Mouse (Mus musculus) liver, embryonic 16.5 days (tissue): ENCODE measurements around the gene Ppm1l. TPM values are rescaled to one million over a fixed set of nuclear protein-coding genes. Genes with fewer than 3 reads are reported as not detected.
A peak's percentile ranks its signal among the peaks of the same experiment; 100 is the strongest.

Experiments
- ATAC-seq: fragments of 200-750 bp; cut with Nextera tagmentation; 2 replicates; pipeline ENCODE4 v1.8.0; 2017; ENCODE audit warnings: low read depth, mild to moderate bottlenecking, moderate number of reproducible peaks, moderate library complexity
- H3K27ac ChIP-seq: fragments of 300-500 bp; sonication (generic); 2 replicates; pipeline ENCODE4 v1.5.1; 2014; ENCODE audit warnings: mild to moderate bottlenecking, low read length
- H3K27me3 ChIP-seq: fragments of 300-500 bp; sonication (generic); 2 replicates; pipeline ENCODE4 v1.6.1; 2014; ENCODE audit warnings: low read depth, low read length, mixed read lengths; ENCODE audit not compliant: control insufficient read depth, insufficient read depth
- H3K36me3 ChIP-seq: fragments of 300-500 bp; sonication (generic); 2 replicates; pipeline ENCODE4 v1.6.1; 2014; ENCODE audit warnings: mild to moderate bottlenecking; ENCODE audit not compliant: control insufficient read depth, insufficient read depth
- H3K4me1 ChIP-seq: fragments of 300-500 bp; sonication (generic); 2 replicates; pipeline ENCODE4 v1.6.1; 2014; ENCODE audit warnings: low read depth, low read length, mixed read lengths; ENCODE audit not compliant: control insufficient read depth
- H3K4me2 ChIP-seq: fragments of 300-500 bp; sonication (generic); 2 replicates; pipeline ENCODE4 v1.6.1; 2014; ENCODE audit warnings: low read depth, low read length, mixed read lengths
- H3K4me3 ChIP-seq: fragments of 300-500 bp; sonication (generic); 2 replicates; pipeline ENCODE4 v1.5.1; 2014; ENCODE audit warnings: low read depth, mild to moderate bottlenecking, low read length
- H3K9ac ChIP-seq: fragments of 300-500 bp; sonication (generic); 2 replicates; pipeline ENCODE4 v1.6.1; 2014; ENCODE audit warnings: low read depth, low read length
- H3K9me3 ChIP-seq: fragments of 300-500 bp; sonication (generic); replicated peaks from 2 replicates; pipeline ENCODE4 v1.6.1; 2016; ENCODE audit warnings: low read length; ENCODE audit not compliant: control insufficient read depth
- WGBS: fragments of 180-500 bp; shearing (Covaris S2); extraction: QIAGEN DNeasy Blood & Tissue Kit; methylation state at CpG from one replicate; pipeline ENCODE4 v1.1.7; 2014; ENCODE audit not compliant: insufficient replicate concordance; 5-methylcytosine and 5-hydroxymethylcytosine counted together
- polyA plus RNA-seq: library from polyadenylated mRNA; unstranded; fragments of >200 nt; fragmentation: Nextera tagmentation; extraction: Ambion mirVana; gene quantifications from 2 replicates; pipeline ENCODE4 v1.2.1, GENCODE M21; 2015

Gene Ppm1l
- polyA plus RNA-seq, 1 experiment from 2014 or later = 4.6 TPM

DNA sequence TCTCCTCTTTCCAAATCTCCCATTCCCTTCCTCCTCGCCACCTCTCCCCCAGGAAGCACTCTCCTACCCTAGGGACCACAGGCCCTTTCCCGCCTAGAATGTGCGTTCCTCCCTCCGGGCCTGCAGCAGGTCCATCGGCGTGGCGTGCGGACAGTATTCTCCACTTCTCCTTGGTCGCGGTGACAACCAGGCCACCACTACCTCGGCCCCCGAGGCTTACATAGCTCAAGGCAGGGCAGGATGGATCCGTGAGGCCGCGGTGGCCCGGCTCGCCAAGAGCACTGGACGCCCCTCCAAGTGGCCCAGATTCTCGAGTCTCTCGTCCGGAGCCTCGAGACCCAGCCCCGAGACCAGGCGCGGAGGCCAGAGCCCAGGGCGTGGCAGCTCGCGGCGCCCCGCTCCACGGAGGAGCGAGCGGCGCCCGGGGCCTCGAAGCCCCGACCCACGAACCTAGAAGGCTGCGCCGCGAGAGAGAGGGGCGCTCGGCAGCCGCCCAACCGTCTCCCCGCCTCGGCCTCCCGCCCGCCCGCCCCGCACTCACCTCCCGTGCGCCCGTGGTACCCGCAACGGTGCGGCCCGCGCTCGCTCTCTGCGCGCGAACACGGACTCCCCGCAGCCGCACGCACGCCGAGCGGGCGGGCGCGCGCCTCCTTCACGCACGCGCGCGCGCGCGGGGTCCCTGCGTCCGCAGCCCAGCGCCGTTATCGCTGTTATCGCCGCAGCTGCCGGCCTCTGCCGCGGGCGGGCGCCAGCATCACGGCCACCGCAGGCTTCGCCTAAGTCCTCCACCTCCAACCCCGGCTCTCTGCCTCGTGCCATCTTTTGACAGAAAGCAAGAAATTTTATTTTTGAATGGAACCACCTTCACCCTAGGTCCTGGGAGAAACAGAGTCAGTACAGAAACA, 281.9 kb downstream of the Ppm1l start, which contains the start of gene B3galnt1:
B3galnt1 (minus strand) TSS at position 700 of the 905 bp plus-strand sequence.
- H3K27ac ChIP-seq = no peak within 1 kb of the TSS
- 1% methylated on average over 76 of the region's 99 CpGs for WGBS

DNA sequence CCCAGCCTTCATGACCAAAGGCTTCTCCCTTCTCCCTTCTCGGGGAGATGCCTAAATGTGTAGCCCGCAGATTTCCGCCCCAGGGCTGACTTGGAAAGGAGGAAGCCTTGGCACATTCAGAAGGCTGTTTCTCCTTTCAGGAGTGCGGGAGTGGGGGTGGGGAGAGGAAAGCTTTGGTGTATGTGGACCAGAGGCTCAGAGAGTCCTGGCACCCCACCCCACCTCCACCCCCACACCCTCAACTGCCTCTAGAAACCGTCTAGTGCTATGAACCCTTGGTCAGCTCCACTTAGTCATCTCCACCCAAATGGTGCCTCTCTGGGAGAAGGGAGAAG, 282.5 kb downstream of the Ppm1l start:
- Histone ChIP-seq H3K4me3 (peak overlapping the region; percentile 56), H3K4me2 (peak overlapping the region; percentile 49), H3K9ac (no peak overlapping the region), H3K9me3 (no peaks in the 10 kb centered on the region), H3K36me3 (no peaks in the 10 kb centered on the region), H3K4me1 (no peaks in the 10 kb centered on the region), H3K27ac (no peak overlapping the region), H3K27me3 (peaks cover 15% of the 10 kb centered on the region)
- WGBS = 12% methylated on average over 5 of the region's 5 CpGs
- no peak for ATAC-seq

More for the DNA sequence above, 281.9 kb downstream of the Ppm1l start, which contains the start of gene B3galnt1:
- no peaks in the 10 kb centered on the region for H3K4me1 ChIP-seq
- H3K9me3 ChIP-seq = no peaks in the 10 kb centered on the region
- H3K4me2 ChIP-seq = peak within 1 kb of the TSS; percentile 49
- H3K36me3 ChIP-seq = no peaks in the 10 kb centered on the region
- ATAC-seq = peak; percentile 63
- peak within 1 kb of the TSS; percentile 56 for H3K4me3 ChIP-seq
- H3K27me3 ChIP-seq = peaks cover 15% of the 10 kb centered on the region
- peak within 1 kb of the TSS; percentile 51; the same call in 1 of the 2 replicates for H3K9ac ChIP-seq

DNA sequence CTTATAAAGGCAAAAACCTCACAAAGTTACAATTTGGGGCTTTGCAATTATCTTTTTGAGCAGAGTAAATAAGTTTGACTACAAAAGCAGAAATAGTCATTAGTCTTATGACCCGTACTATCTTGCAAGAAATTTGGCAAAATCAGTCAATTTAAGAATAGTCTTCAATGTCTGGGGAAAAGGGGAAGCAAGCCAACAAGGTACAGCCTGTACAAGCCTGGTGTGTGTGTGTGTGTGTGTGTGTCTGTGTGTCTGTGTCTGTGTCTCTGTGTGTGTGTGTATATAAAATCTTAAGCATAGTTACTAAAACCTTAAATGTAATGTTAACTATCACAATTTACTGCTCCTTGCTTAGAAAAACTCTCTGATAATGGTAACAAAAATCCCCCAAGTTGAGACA, 290.3 kb downstream of the Ppm1l start:
- H3K9ac ChIP-seq = no peak overlapping the region
- no peak overlapping the region for H3K4me2 ChIP-seq
- H3K4me3 ChIP-seq = no peak overlapping the region
- no peaks in the 10 kb centered on the region for H3K4me1 ChIP-seq
- H3K27ac ChIP-seq = no peak overlapping the region
- no peak for ATAC-seq
- no peaks in the 10 kb centered on the region for H3K27me3 ChIP-seq
- no peaks in the 10 kb centered on the region for H3K9me3 ChIP-seq
- no peaks in the 10 kb centered on the region for H3K36me3 ChIP-seq
- 36% methylated on average over 1 of the region's 1 CpGs for WGBS

- no peaks in the 10 kb centered on the region for H3K36me3 ChIP-seq
- no peaks in the 10 kb centered on the region for H3K9me3 ChIP-seq
- no peaks in the 10 kb centered on the region for H3K27me3 ChIP-seq
- no peak overlapping the region for H3K4me2 ChIP-seq
- WGBS = 36% methylated on average over 1 of the region's 1 CpGs
- H3K27ac ChIP-seq = no peak overlapping the region
- ATAC-seq = no peak
- no peaks in the 10 kb centered on the region for H3K4me1 ChIP-seq
- no peak overlapping the region for H3K9ac ChIP-seq
- H3K4me3 ChIP-seq = no peak overlapping the region
Observed at GRCm38 (mm10) chr3:69607468-69607867, 290.8 kb downstream of the Ppm1l start.

DNA sequence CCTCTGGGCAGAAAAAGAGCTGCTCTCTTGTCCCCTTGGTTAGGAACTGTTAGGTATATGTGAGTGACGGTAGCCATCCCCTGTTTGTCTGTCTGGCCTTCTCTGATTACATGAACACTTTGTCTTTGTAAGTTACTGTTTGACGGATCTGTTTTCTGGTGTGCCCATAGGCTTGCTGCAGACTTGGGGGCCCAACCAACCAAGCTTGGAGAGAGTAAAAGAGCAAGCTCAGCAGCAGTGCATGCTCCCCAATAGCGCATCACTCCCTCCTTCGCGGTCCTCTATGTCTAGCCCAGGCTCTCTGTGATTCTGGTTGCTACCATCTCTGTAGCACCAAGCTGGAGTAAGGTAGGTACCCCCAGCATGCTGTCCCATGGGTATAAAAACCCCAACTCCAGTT, 291.2 kb downstream of the Ppm1l start:
- no peaks in the 10 kb centered on the region for H3K36me3 ChIP-seq
- no peak overlapping the region for H3K9ac ChIP-seq
- WGBS = 69% methylated on average over 5 of the region's 5 CpGs
- H3K4me3 ChIP-seq = no peak overlapping the region
- H3K9me3 ChIP-seq = no peaks in the 10 kb centered on the region
- H3K27ac ChIP-seq = no peak overlapping the region
- H3K4me1 ChIP-seq = no peaks in the 10 kb centered on the region
- H3K4me2 ChIP-seq = no peak overlapping the region
- no peaks in the 10 kb centered on the region for H3K27me3 ChIP-seq
- no peak for ATAC-seq

Other genes with a start within 250 kb of the Ppm1l start
- 8.5 and 8.6 TPM in 2 replicates for gene Kpna4, start 189.7 kb upstream of the Ppm1l start, polyA plus RNA-seq
- gene Arl14, start 94.4 kb upstream of the Ppm1l start, polyA plus RNA-seq = not detected in 2 replicates